Mouse (Mus musculus): ENCODE data around the gene Ankrd34b. TPM values are rescaled to one million over a fixed set of nuclear protein-coding genes. Genes with fewer than 3 reads are reported as not detected.
A peak's percentile ranks its signal among the peaks of the same experiment; 100 is the strongest.

The Ankrd34b gene
- polyA plus RNA-seq, 1 experiment from 2014 or later: not detected

DNA sequence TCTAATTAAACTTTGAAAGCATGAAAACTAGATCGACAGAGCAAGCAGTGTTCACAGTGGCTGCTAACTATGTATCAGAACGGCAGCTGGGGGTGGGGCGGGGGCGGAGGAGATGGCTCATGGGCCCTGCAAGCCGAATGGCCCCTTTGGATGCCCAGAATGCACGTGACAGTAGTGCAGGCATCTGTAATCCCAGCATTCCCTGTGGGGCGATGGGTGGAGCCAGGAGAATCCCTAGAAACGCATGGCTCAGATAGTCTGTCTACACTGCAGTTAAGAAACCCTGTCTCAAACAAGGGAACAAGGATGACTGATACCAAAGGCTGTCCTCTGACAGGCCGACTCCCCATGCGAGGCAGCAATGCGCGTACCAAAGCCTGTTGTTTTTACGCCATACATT lies 14.6 kb downstream of the Ankrd34b start:
- H3K27me3 ChIP-seq (ENCODE audit: insufficient read depth, low read length): no peaks in the 10 kb centered on the region
- ATAC-seq (no peak), DNase-seq (no peak)
- 74% methylated on average over 13 of the region's 13 CpGs for WGBS (ENCODE audit: insufficient replicate concordance)
- H3K4me1 ChIP-seq (ENCODE audit: insufficient read depth): no peaks in the 10 kb centered on the region
- H3K9me3 ChIP-seq (ENCODE audit: low read length): no peaks in the 10 kb centered on the region
- H3K4me3 ChIP-seq (ENCODE audit: low read depth, low read length): no peak overlapping the region
- no peak overlapping the region for H3K9ac ChIP-seq (replicated peaks)
- no peak for TF ChIP-seq EP300 (IDR thresholded peaks at IDR 0.05; ENCODE audit: low read depth)
- TF ChIP-seq CTCF (IDR thresholded peaks at IDR 0.05; ENCODE audit: low read depth): no peak
- H3K27ac ChIP-seq (ENCODE audit: low read depth): no peak overlapping the region
- no peaks in the 10 kb centered on the region for H3K36me3 ChIP-seq (replicated peaks; ENCODE audit: insufficient read depth, low read length)
- no peak overlapping the region for H3K4me2 ChIP-seq (ENCODE audit: low read depth, low read length)

DNA sequence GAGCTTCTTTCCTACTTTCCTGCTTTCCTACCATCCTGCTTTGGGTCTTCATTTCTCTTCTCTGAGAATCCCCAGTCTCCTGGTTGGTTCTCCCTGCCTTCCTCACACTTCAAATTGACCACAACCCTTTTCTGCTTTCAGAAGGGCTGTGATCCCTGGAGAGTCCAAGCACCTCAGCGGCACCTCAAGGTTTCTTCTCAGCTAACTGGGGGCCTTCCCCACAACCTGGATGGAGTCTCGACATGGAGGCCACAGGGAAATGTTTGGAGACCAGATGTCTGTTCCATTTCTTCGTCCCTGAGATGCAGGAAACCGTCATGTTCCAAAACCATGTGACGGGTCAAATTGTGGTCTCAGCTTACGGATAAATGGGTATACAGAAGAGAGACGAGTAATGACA lies 21.2 kb downstream of the Ankrd34b start:
- H3K4me3 ChIP-seq (ENCODE audit: low read depth, low read length): no peak overlapping the region

GRCm38 (mm10) chr13:92464698-92465097 lies 39.0 kb downstream of the Ankrd34b start:
- Histone ChIP-seq H3K9ac (replicated peaks) (no peak overlapping the region), H3K27ac (ENCODE audit: low read depth) (no peak overlapping the region), H3K36me3 (replicated peaks; ENCODE audit: insufficient read depth, low read length) (peaks cover 3% of the 10 kb centered on the region; the same call in 1 of the 2 replicates), H3K4me1 (ENCODE audit: insufficient read depth) (0 out of 2 replicates have a peak, but pooled peaks cover 1% of the 10 kb centered on the region), H3K9me3 (ENCODE audit: low read length) (no peaks in the 10 kb centered on the region), H3K27me3 (ENCODE audit: insufficient read depth, low read length) (no peaks in the 10 kb centered on the region), H3K4me2 (ENCODE audit: low read depth, low read length) (no peak overlapping the region), H3K4me3 (ENCODE audit: low read depth, low read length) (no peak overlapping the region)
- DNase-seq (no peak), ATAC-seq (no peak)
- no peak for TF ChIP-seq CTCF (IDR thresholded peaks at IDR 0.05; ENCODE audit: low read depth)
- no peak for TF ChIP-seq EP300 (IDR thresholded peaks at IDR 0.05; ENCODE audit: low read depth)
- 71% methylated on average over 3 of the region's 3 CpGs for WGBS (ENCODE audit: insufficient replicate concordance)

More for the DNA sequence above, 21.2 kb downstream of the Ankrd34b start:
- WGBS (ENCODE audit: insufficient replicate concordance): 78% methylated on average over 7 of the region's 7 CpGs
- no peaks in the 10 kb centered on the region for H3K4me1 ChIP-seq (ENCODE audit: insufficient read depth)
- no peaks in the 10 kb centered on the region for H3K36me3 ChIP-seq (replicated peaks; ENCODE audit: insufficient read depth, low read length)
- DNase-seq (no peak), ATAC-seq (no peak)
- H3K9me3 ChIP-seq (ENCODE audit: low read length): no peaks in the 10 kb centered on the region
- no peak overlapping the region for H3K27ac ChIP-seq (ENCODE audit: low read depth)
- no peak for TF ChIP-seq EP300 (IDR thresholded peaks at IDR 0.05; ENCODE audit: low read depth)
- no peak for TF ChIP-seq CTCF (IDR thresholded peaks at IDR 0.05; ENCODE audit: low read depth)
- H3K9ac ChIP-seq (replicated peaks): no peak overlapping the region
- no peaks in the 10 kb centered on the region for H3K27me3 ChIP-seq (ENCODE audit: insufficient read depth, low read length)
- no peak overlapping the region for H3K4me2 ChIP-seq (ENCODE audit: low read depth, low read length)

DNA sequence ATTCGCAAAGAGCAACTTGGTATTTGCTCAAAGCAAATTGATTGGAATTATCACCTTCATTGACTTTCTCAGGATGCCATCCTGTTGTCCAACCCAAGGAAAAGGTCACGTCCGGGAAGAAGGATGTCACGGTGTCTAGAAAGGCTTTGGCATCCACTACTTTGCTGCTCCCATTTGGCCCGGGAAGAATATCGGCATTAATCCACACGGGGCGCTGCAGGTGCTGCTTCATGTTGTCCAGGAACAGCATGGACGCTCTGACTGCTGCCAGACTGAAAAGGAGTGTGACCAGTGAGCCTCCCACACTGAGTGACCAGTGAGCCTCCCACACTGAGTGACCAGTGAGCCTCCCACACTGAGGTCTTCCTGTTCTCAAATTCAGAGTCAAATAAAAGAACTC lies 42.2 kb downstream of the Ankrd34b start:
- Histone ChIP-seq H3K27ac (ENCODE audit: low read depth) (no peak overlapping the region), H3K9ac (replicated peaks) (no peak overlapping the region), H3K36me3 (replicated peaks; ENCODE audit: insufficient read depth, low read length) (peaks cover 3% of the 10 kb centered on the region; the same call in 1 of the 2 replicates), H3K27me3 (ENCODE audit: insufficient read depth, low read length) (no peaks in the 10 kb centered on the region), H3K4me1 (ENCODE audit: insufficient read depth) (0 out of 2 replicates have a peak, but pooled peaks cover 2% of the 10 kb centered on the region), H3K4me3 (ENCODE audit: low read depth, low read length) (no peak overlapping the region), H3K4me2 (ENCODE audit: low read depth, low read length) (no peak overlapping the region), H3K9me3 (ENCODE audit: low read length) (no peaks in the 10 kb centered on the region)
- WGBS (ENCODE audit: insufficient replicate concordance): 82% methylated on average over 9 of the region's 9 CpGs
- no peak for ATAC-seq
- TF ChIP-seq EP300 (IDR thresholded peaks at IDR 0.05; ENCODE audit: low read depth) (no peak), CTCF (IDR thresholded peaks at IDR 0.05; ENCODE audit: low read depth) (no peak)
- DNase-seq: no peak

DNA sequence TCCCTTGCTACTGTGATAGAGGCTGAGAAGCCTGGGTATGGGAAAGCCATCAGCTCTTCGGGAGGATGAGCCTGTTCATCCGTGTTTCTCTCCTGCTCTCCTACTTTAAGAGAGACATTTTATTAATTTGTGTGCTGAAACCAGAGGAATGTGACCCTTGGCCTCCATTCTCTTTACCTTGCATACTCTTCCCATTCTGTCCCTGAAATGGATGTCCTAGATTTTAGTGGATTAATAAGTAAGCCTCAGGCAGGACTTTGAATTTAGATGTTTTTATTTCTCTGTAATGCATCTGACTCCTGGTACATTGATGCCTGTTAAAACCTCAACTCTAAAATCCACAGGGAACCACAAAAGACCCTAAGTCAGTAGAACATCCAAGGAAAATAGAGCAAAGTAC lies 43.7 kb downstream of the Ankrd34b start:
- 75% methylated on average over 2 of the region's 2 CpGs for WGBS (ENCODE audit: insufficient replicate concordance)
- Histone ChIP-seq H3K4me3 (ENCODE audit: low read depth, low read length) (no peak overlapping the region), H3K27me3 (ENCODE audit: insufficient read depth, low read length) (no peaks in the 10 kb centered on the region), H3K9ac (replicated peaks) (no peak overlapping the region), H3K4me2 (ENCODE audit: low read depth, low read length) (no peak overlapping the region), H3K9me3 (ENCODE audit: low read length) (no peaks in the 10 kb centered on the region), H3K36me3 (replicated peaks; ENCODE audit: insufficient read depth, low read length) (peaks cover 3% of the 10 kb centered on the region; the same call in 1 of the 2 replicates), H3K4me1 (ENCODE audit: insufficient read depth) (0 out of 2 replicates have a peak, but pooled peaks cover 2% of the 10 kb centered on the region), H3K27ac (ENCODE audit: low read depth) (no peak overlapping the region)
- no peak for TF ChIP-seq CTCF (IDR thresholded peaks at IDR 0.05; ENCODE audit: low read depth)
- no peak for TF ChIP-seq EP300 (IDR thresholded peaks at IDR 0.05; ENCODE audit: low read depth)
- no peak for DNase-seq
- ATAC-seq: peak; percentile 65

- Histone ChIP-seq H3K27ac (ENCODE audit: low read depth) (no peak overlapping the region), H3K4me2 (ENCODE audit: low read depth, low read length) (no peak overlapping the region), H3K27me3 (ENCODE audit: insufficient read depth, low read length) (no peaks in the 10 kb centered on the region), H3K4me3 (ENCODE audit: low read depth, low read length) (no peak overlapping the region), H3K4me1 (ENCODE audit: insufficient read depth) (0 out of 2 replicates have a peak, but pooled peaks cover 2% of the 10 kb centered on the region), H3K9me3 (ENCODE audit: low read length) (no peaks in the 10 kb centered on the region), H3K9ac (replicated peaks) (no peak overlapping the region), H3K36me3 (replicated peaks; ENCODE audit: insufficient read depth, low read length) (peaks cover 3% of the 10 kb centered on the region; the same call in 1 of the 2 replicates)
- WGBS (ENCODE audit: insufficient replicate concordance): 76% methylated on average over 2 of the region's 2 CpGs
- no peak for TF ChIP-seq CTCF (IDR thresholded peaks at IDR 0.05; ENCODE audit: low read depth)
- TF ChIP-seq EP300 (IDR thresholded peaks at IDR 0.05; ENCODE audit: low read depth): no peak
- DNase-seq (no peak), ATAC-seq (no peak)
Observed at GRCm38 (mm10) chr13:92470151-92470550, 44.5 kb downstream of the Ankrd34b start.

Data from liver, postnatal 0 days (tissue).